In the genomic region with DNA sequence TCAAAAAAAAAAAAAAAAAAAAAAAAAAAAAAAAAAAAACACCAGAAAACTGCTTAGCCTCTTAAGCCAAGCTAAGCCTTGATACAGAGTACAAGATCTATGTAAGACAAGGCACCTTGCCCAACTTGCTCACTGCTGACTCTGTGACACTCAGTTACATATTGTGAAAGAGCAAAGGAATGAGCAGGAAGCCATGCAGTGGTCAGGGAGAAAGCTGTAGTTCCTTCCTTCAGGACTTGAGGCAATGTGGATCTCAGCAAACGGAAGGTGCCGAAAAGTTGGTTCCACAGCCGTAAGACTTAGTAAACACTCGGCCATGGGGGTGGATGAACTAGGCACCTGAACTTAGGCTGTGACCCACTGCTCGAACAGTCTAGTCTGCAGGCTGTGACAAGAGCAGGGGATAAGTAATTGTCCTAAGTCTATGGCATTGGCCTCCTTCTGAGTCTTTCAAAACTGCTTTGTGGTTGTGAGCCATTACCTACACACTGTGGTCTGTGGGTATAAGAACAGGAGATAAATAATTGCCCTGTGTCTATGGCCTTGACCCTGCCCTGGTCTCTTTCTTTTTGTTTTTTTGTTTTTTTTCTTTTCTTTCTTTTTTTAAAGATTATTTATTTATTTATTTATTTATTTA, we compare ENCODE assay signal across 16 mouse cellular contexts. TPM values are rescaled to one million over a fixed set of nuclear protein-coding genes. Genes with fewer than 3 reads are reported as not detected.
DNase-seq lines count a peak whose midpoint lies in the region; ATAC-seq and TF ChIP-seq lines count a peak whose summit lies in the region.
"Had no signal": no experiment of that assay in that cellular context is flagged by ENCODE, and none has a peak within 500 bp of the region (broad histone marks: within the 10 kb centered on the region; RNA-seq: fewer than 3 reads in every experiment).

No protein-coding gene starts in this region.

- H3K4me1 ChIP-seq in intestine, embryonic 16.5 days (ENCODE audit: control insufficient read depth, insufficient read depth, low read length): 0 out of 2 replicates have a peak, but pooled peaks cover 3% of the 10 kb centered on the region
- no peaks in the 10 kb centered on the region for H3K4me1 ChIP-seq in intestine, embryonic 15.5 days (replicated peaks)
- H3K4me1 ChIP-seq in hindbrain, embryonic 10.5 days (replicated peaks): peaks cover 9% of the 10 kb centered on the region
- no peaks in the 10 kb centered on the region for H3K4me1 ChIP-seq in cerebellum, adult 2 months (ENCODE audit: control insufficient read depth, insufficient read depth, low read length)

- H3K9me3 ChIP-seq in intestine, embryonic 16.5 days (ENCODE audit: control insufficient read depth, low read length): no peaks in the 10 kb centered on the region
- H3K9me3 ChIP-seq in intestine, embryonic 15.5 days: no peaks in the 10 kb centered on the region
- no peaks in the 10 kb centered on the region for H3K9me3 ChIP-seq in hindbrain, embryonic 10.5 days

- H3K27me3 ChIP-seq in intestine, embryonic 16.5 days (replicated peaks; ENCODE audit: control insufficient read depth, insufficient read depth, low read length): no peaks in the 10 kb centered on the region
- H3K27me3 ChIP-seq in intestine, embryonic 15.5 days (replicated peaks): no peaks in the 10 kb centered on the region
- no peaks in the 10 kb centered on the region for H3K27me3 ChIP-seq in hindbrain, embryonic 10.5 days (ENCODE audit: insufficient read depth, poor library complexity, severe bottlenecking)
- no peaks in the 10 kb centered on the region for H3K27me3 ChIP-seq in cerebellum, adult 2 months (ENCODE audit: control insufficient read depth, insufficient read depth, low read length)
- H3K27me3 ChIP-seq: CH12.LX had no signal

- H3K9ac ChIP-seq in intestine, embryonic 16.5 days (ENCODE audit: low read depth, low read length): no peak overlapping the region
- H3K9ac ChIP-seq in intestine, embryonic 15.5 days: no peak overlapping the region
- H3K9ac ChIP-seq: hindbrain, embryonic 14.5 days had no signal

- DNase-seq in NIH3T3 (ENCODE audit: low read depth): peak; percentile 77
- peak; percentile 21 for DNase-seq in kidney, postnatal 10 days
- no peak for DNase-seq in hindbrain, embryonic 10.5 days (ENCODE audit: low spot score)
- no peak for DNase-seq in cerebellum, adult 2 months
- no peak for DNase-seq in gastrocnemius, adult 8-10 months (ENCODE audit: low spot score in 2 of 2)
- DNase-seq: cerebellum, adult 18-20 months; thymus, postnatal 25 days had no signal

- H3K27ac ChIP-seq in intestine, embryonic 16.5 days (ENCODE audit: low read length): no peak overlapping the region; the same call in 1 of the 2 replicates
- H3K27ac ChIP-seq in intestine, embryonic 15.5 days: no peak overlapping the region
- H3K27ac ChIP-seq in hindbrain, embryonic 10.5 days: no peak overlapping the region
- H3K27ac ChIP-seq in cerebellum, adult 2 months (ENCODE audit: insufficient read depth, low read length): no peak overlapping the region
- H3K27ac ChIP-seq: hindbrain, embryonic 14.5 days had no signal

- no peak overlapping the region for H3K4me3 ChIP-seq in intestine, embryonic 16.5 days (ENCODE audit: low read length)
- H3K4me3 ChIP-seq in intestine, embryonic 15.5 days (replicated peaks): no peak overlapping the region
- no peak overlapping the region for H3K4me3 ChIP-seq in hindbrain, embryonic 10.5 days
- H3K4me3 ChIP-seq in cerebellum, adult 2 months (replicated peaks; ENCODE audit: insufficient read depth, low read depth, low read length): no peak overlapping the region

- H3K4me2 ChIP-seq in intestine, embryonic 16.5 days (ENCODE audit: low read depth, low read length): no peak overlapping the region
- no peak overlapping the region for H3K4me2 ChIP-seq in intestine, embryonic 15.5 days (replicated peaks)

- no peaks in the 10 kb centered on the region for H3K36me3 ChIP-seq in intestine, embryonic 16.5 days (ENCODE audit: control insufficient read depth, insufficient read depth, low read length)
- H3K36me3 ChIP-seq in intestine, embryonic 15.5 days: no peaks in the 10 kb centered on the region
- H3K36me3 ChIP-seq in hindbrain, embryonic 10.5 days: no peaks in the 10 kb centered on the region

- 85% methylated on average over 5 of the region's 5 CpGs for WGBS in intestine, embryonic 16.5 days
- 89% methylated on average over 5 of the region's 5 CpGs for WGBS in intestine, embryonic 15.5 days
- 91% methylated on average over 5 of the region's 5 CpGs for whole genome bisulfite sequencing in hindbrain, embryonic 10.5 days
- WGBS in cerebellum, adult 2 months: 96% methylated on average over 5 of the region's 5 CpGs

- TF ChIP-seq CTCF in cerebellum, adult 2 months (IDR thresholded peaks at IDR 0.05; ENCODE audit: borderline replicate concordance, insufficient read depth, low read depth, low read length): no peak

- no peak for TF ChIP-seq POLR2A in cerebellum, adult 2 months (IDR thresholded peaks at IDR 0.05; ENCODE audit: borderline replicate concordance, insufficient read depth, low read length)

- ATAC-seq in intestine, embryonic 16.5 days: 0 out of 2 replicates have a peak, but pooled peaks have one; percentile 34
- no peak for ATAC-seq in intestine, embryonic 15.5 days
- peak; percentile 67 for ATAC-seq in megakaryocyte, adult 5-6 weeks (ENCODE audit: poor library complexity, severe bottlenecking)

RNA-seq across cellular contexts. Expression of a gene that starts 5.7 kb away (rescaled TPM):
- not detected in 2 replicates for polyA plus RNA-seq in intestine, embryonic 16.5 days (2015; fragmentation: Nextera tagmentation; extraction: Ambion mirVana)
- not detected in 2 replicates for polyA plus RNA-seq in intestine, embryonic 15.5 days (2015; fragmentation: Nextera tagmentation; extraction: Ambion mirVana)
- total RNA-seq in megakaryocyte, adult 5-6 weeks (2015): not detected in 2 replicates
- total RNA-seq in megakaryocyte, adult 5-6 weeks (2017): not detected in 2 replicates
- not detected in 2 replicates for polyA plus RNA-seq in hindbrain, embryonic 10.5 days (2016; fragmentation: Nextera tagmentation; extraction: Ambion mirVana)
- polyA plus RNA-seq in cerebellum, adult 2 months (2012; rRNA removed): 0.82 and 1.0 TPM in 2 replicates
- total RNA-seq in gastrocnemius, adult 8-10 months (2022): not detected
- total RNA-seq: CH12.LX had no signal
- polyA plus RNA-seq: embryonic facial prominence, embryonic 11.5 days; heart, embryonic 11.5 days; limb, embryonic 14.5 days had no signal

RNA-seq across cellular contexts. Expression of a gene that starts 9.4 kb away (rescaled TPM):
- 0.34 TPM in 1 of 2 replicates, not detected in the other for polyA plus RNA-seq in intestine, embryonic 16.5 days (2015; fragmentation: Nextera tagmentation; extraction: Ambion mirVana)
- polyA plus RNA-seq in intestine, embryonic 15.5 days (2015; fragmentation: Nextera tagmentation; extraction: Ambion mirVana): 0.13 and 0.28 TPM in 2 replicates
- total RNA-seq in megakaryocyte, adult 5-6 weeks (2015): 0.39 and 1.1 TPM in 2 replicates
- 0.73 and 1.5 TPM in 2 replicates for total RNA-seq in megakaryocyte, adult 5-6 weeks (2017)
- 0.21 and 0.30 TPM in 2 replicates for polyA plus RNA-seq in hindbrain, embryonic 10.5 days (2016; fragmentation: Nextera tagmentation; extraction: Ambion mirVana)
- polyA plus RNA-seq in cerebellum, adult 2 months (2012; rRNA removed): 2.2 and 3.1 TPM in 2 replicates
- not detected for total RNA-seq in gastrocnemius, adult 8-10 months (2022)

RNA-seq across cellular contexts. Expression of a gene that starts 10.5 kb away (rescaled TPM):
- polyA plus RNA-seq in intestine, embryonic 16.5 days (2015; fragmentation: Nextera tagmentation; extraction: Ambion mirVana): not detected in 2 replicates
- polyA plus RNA-seq in intestine, embryonic 15.5 days (2015; fragmentation: Nextera tagmentation; extraction: Ambion mirVana): not detected in 2 replicates
- total RNA-seq in megakaryocyte, adult 5-6 weeks (2015): not detected in 2 replicates
- not detected in 2 replicates for total RNA-seq in megakaryocyte, adult 5-6 weeks (2017)
- polyA plus RNA-seq in hindbrain, embryonic 10.5 days (2016; fragmentation: Nextera tagmentation; extraction: Ambion mirVana): not detected in 2 replicates
- 0.44 and 0.57 TPM in 2 replicates for polyA plus RNA-seq in cerebellum, adult 2 months (2012; rRNA removed)
- not detected for total RNA-seq in gastrocnemius, adult 8-10 months (2022)
- total RNA-seq: CH12.LX had no signal
- polyA plus RNA-seq: embryonic facial prominence, embryonic 11.5 days; heart, embryonic 11.5 days; hindbrain, embryonic 14.5 days; limb, embryonic 14.5 days had no signal

RNA-seq across cellular contexts. Expression of a gene that starts 31.6 kb away (rescaled TPM):
- polyA plus RNA-seq in intestine, embryonic 16.5 days (2015; fragmentation: Nextera tagmentation; extraction: Ambion mirVana): not detected in 2 replicates
- polyA plus RNA-seq in intestine, embryonic 15.5 days (2015; fragmentation: Nextera tagmentation; extraction: Ambion mirVana): not detected in 2 replicates
- not detected in 2 replicates for total RNA-seq in megakaryocyte, adult 5-6 weeks (2015)
- not detected in 2 replicates for total RNA-seq in megakaryocyte, adult 5-6 weeks (2017)
- not detected in 2 replicates for polyA plus RNA-seq in hindbrain, embryonic 10.5 days (2016; fragmentation: Nextera tagmentation; extraction: Ambion mirVana)
- not detected in 2 replicates for polyA plus RNA-seq in cerebellum, adult 2 months (2012; rRNA removed)
- not detected for total RNA-seq in gastrocnemius, adult 8-10 months (2022)
- total RNA-seq: CH12.LX; midbrain, postnatal 0 days had no signal
- polyA plus RNA-seq: embryonic facial prominence, embryonic 11.5 days had no signal

RNA-seq across cellular contexts. Expression of a gene that starts 40.2 kb away (rescaled TPM):
- not detected in 2 replicates for polyA plus RNA-seq in intestine, embryonic 16.5 days (2015; fragmentation: Nextera tagmentation; extraction: Ambion mirVana)
- not detected in 2 replicates for polyA plus RNA-seq in intestine, embryonic 15.5 days (2015; fragmentation: Nextera tagmentation; extraction: Ambion mirVana)
- not detected in 2 replicates for total RNA-seq in megakaryocyte, adult 5-6 weeks (2015)
- total RNA-seq in megakaryocyte, adult 5-6 weeks (2017): not detected in 2 replicates
- 0.27 TPM in 1 of 2 replicates, not detected in the other for polyA plus RNA-seq in hindbrain, embryonic 10.5 days (2016; fragmentation: Nextera tagmentation; extraction: Ambion mirVana)
- polyA plus RNA-seq in cerebellum, adult 2 months (2012; rRNA removed): not detected in 2 replicates
- not detected for total RNA-seq in gastrocnemius, adult 8-10 months (2022)
- total RNA-seq: CH12.LX; midbrain, postnatal 0 days had no signal
- polyA plus RNA-seq: heart, embryonic 11.5 days; hindbrain, embryonic 14.5 days; limb, embryonic 14.5 days; midbrain, postnatal 0 days had no signal

Comparison
In these comparisons a context has a peak if more than half of its experiments do, and no peak if none do; other contexts are left out.
1. DNase-seq: peak in NIH3T3 (single experiment) and kidney, postnatal 10 days (single experiment); none in hindbrain, embryonic 10.5 days (single experiment), cerebellum, adult 2 months (0 of 2) and gastrocnemius, adult 8-10 months (0 of 2).